Mouse (Mus musculus): Measurements from ENCODE around the gene Ggta1. TPM values are rescaled to one million over a fixed set of nuclear protein-coding genes. Genes with fewer than 3 reads are reported as not detected.

Ggta1 gene
- polyA plus RNA-seq, 1 experiment from 2014 or later = 7.2 TPM

DNA sequence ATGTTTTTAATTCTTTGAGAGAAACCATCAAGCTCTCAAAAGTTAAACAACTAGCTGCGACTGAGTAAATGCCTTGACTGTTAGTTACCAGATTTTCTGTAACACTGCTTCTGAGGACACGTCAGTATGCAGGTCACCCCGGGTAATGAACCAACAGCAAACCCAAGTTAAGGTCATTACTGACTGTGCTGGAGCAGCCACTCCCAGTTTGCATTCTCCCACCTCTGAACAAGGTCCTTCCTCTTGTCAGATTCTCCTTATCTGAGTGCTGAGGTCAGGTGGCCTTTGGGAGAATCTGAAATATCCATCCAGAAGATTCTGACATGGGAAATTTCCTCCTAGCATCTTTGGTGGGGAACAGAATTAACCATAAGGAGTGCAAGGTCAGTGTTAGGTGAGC is 4.8 kb upstream of the Ggta1 start:
- Histone ChIP-seq H3K4me2 (ENCODE audit: low read depth, low read length, severe bottlenecking) (no peak overlapping the region), H3K36me3 (ENCODE audit: control insufficient read depth, insufficient read depth, low read length) (no peaks in the 10 kb centered on the region), H3K4me1 (replicated peaks; ENCODE audit: control insufficient read depth, insufficient read depth, low read length) (no peaks in the 10 kb centered on the region; the same call in 1 of the 2 replicates), H3K9ac (ENCODE audit: low read length) (no peak overlapping the region), H3K9me3 (ENCODE audit: control insufficient read depth, low read length) (no peaks in the 10 kb centered on the region), H3K27ac (ENCODE audit: low read depth, low read length) (no peak overlapping the region), H3K27me3 (ENCODE audit: control insufficient read depth, insufficient read depth, low read length) (no peaks in the 10 kb centered on the region), H3K4me3 (ENCODE audit: low read depth, low read length) (no peak overlapping the region)
- 81% methylated on average over 3 of the region's 3 CpGs for WGBS
- DNase-seq (ENCODE audit: low spot score) = no peak
- no peak for ATAC-seq (replicated peaks; ENCODE audit: low FRiP score)

DNA sequence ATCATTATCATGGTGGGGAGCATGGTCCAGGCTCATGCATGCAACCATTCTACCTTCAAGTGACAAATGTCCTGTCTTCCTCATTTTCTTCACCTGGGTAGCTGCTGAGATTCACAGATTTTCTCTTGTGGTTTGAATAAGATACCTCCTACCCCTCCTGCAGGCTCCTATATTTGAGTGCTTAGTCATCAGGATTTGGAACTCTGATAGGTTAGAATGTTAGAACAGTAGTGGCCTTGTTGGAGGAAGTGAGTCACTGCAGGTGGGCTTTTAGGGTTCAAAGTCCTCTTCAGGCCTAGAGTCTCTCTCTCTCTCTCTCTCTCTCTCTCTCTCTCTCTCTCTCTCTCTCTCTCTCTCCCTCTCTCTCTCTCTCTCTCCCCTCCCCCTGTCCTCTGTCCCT is 2.6 kb upstream of the Ggta1 start:
- Histone ChIP-seq H3K4me3 (ENCODE audit: low read depth, low read length) (no peak overlapping the region), H3K4me1 (replicated peaks; ENCODE audit: control insufficient read depth, insufficient read depth, low read length) (no peaks in the 10 kb centered on the region; the same call in 1 of the 2 replicates), H3K36me3 (ENCODE audit: control insufficient read depth, insufficient read depth, low read length) (no peaks in the 10 kb centered on the region), H3K4me2 (ENCODE audit: low read depth, low read length, severe bottlenecking) (no peak overlapping the region), H3K27me3 (ENCODE audit: control insufficient read depth, insufficient read depth, low read length) (peaks cover 2% of the 10 kb centered on the region; the same call in 1 of the 2 replicates), H3K27ac (ENCODE audit: low read depth, low read length) (no peak overlapping the region), H3K9me3 (ENCODE audit: control insufficient read depth, low read length) (no peaks in the 10 kb centered on the region), H3K9ac (ENCODE audit: low read length) (no peak overlapping the region)
- DNase-seq (ENCODE audit: low spot score) = no peak
- no peak for ATAC-seq (replicated peaks; ENCODE audit: low FRiP score)

DNA sequence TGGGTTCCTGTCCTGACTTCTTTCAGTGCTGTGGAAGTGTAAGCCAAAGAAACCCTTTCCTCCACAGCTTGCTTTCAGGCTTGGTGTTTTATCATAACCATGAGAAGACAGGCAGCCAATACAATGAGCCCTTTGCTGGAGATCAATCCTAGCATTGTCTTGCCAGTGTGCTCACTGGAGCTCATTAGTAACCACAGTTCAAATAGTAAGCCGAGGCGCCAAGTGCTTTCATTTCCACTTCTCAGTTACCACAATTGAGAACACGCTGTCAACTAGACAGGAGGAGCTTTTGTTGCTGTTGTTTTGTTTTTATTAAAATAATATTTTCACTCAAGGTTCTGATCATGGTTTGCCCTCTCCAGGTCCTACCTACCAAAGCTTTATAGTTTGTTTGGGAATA is 1.5 kb upstream of the Ggta1 start:
- Histone ChIP-seq H3K4me3 (ENCODE audit: low read depth, low read length) (no peak overlapping the region), H3K9me3 (ENCODE audit: control insufficient read depth, low read length) (no peaks in the 10 kb centered on the region), H3K4me2 (ENCODE audit: low read depth, low read length, severe bottlenecking) (no peak overlapping the region), H3K27ac (ENCODE audit: low read depth, low read length) (no peak overlapping the region), H3K4me1 (replicated peaks; ENCODE audit: control insufficient read depth, insufficient read depth, low read length) (no peaks in the 10 kb centered on the region; the same call in 1 of the 2 replicates), H3K27me3 (ENCODE audit: control insufficient read depth, insufficient read depth, low read length) (peaks cover 2% of the 10 kb centered on the region; the same call in 1 of the 2 replicates), H3K36me3 (ENCODE audit: control insufficient read depth, insufficient read depth, low read length) (no peaks in the 10 kb centered on the region), H3K9ac (ENCODE audit: low read length) (no peak overlapping the region)
- ATAC-seq (replicated peaks; ENCODE audit: low FRiP score) (no peak), DNase-seq (ENCODE audit: low spot score) (no peak)
- 39% methylated on average over 3 of the region's 3 CpGs for WGBS

DNA sequence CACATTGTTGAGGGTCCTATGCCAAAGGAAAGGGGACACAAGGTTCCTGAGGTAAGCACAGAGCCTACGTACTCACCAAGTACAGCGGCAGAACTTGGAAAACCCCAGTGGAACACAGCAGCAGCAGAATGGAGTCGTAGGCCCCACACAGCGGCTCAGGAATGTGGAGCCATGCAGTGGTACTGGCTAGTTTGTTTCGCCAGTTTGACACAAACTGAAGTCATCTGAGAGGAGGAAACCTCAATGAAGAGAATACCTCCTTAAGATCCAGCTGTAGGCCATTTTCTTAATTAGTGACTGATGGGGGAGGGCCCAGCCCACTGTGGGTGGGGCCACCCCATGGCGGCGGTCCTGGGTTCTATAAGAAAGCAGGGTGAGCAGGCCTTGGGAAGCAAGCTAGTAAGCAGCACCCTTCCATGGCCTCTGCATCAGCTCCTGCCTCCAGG is 1.1 kb upstream of the Ggta1 start:
- Histone ChIP-seq H3K4me3 (ENCODE audit: low read depth, low read length) (no peak overlapping the region), H3K36me3 (ENCODE audit: control insufficient read depth, insufficient read depth, low read length) (no peaks in the 10 kb centered on the region), H3K4me2 (ENCODE audit: low read depth, low read length, severe bottlenecking) (no peak overlapping the region), H3K27me3 (ENCODE audit: control insufficient read depth, insufficient read depth, low read length) (peaks cover 2% of the 10 kb centered on the region; the same call in 1 of the 2 replicates), H3K27ac (ENCODE audit: low read depth, low read length) (no peak overlapping the region), H3K4me1 (replicated peaks; ENCODE audit: control insufficient read depth, insufficient read depth, low read length) (no peaks in the 10 kb centered on the region; the same call in 1 of the 2 replicates), H3K9me3 (ENCODE audit: control insufficient read depth, low read length) (no peaks in the 10 kb centered on the region), H3K9ac (ENCODE audit: low read length) (no peak overlapping the region)
- ATAC-seq (replicated peaks; ENCODE audit: low FRiP score) = no peak
- DNase-seq (ENCODE audit: low spot score) = no peak
- 46% methylated on average over 7 of the region's 7 CpGs for WGBS

DNA sequence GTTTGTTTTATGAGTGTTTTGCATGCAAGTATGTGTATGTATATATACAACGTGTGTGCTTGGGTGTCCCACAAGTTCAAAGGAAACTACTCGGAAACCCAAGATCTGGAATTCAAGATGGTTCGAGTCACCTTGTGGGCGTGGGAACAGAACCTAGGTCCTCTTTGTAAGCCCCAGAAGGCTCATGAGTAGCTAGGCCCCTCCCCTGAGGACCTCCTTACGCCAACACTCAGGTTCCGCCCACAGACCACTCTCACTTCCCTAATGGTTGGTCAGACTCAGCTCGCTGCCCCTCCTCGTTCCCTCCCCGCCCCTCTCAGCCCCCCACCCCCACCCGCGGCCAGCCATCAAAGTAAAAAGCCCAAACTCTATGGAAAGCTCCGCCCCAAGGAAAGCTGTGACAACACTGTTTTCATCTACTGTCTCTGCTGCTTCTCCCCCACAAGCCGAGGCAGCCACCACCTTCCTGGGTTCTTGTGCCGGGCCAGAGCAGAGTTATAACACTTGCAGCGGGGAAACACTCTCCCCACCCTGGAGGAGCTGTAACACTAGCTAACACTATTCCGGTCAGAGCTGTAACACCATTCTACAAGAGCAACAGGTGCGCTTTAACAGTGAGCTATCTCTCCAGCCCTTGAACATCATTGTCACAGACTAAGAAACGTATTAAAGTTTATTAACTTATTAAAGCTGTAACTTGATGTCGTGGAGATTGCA is 499 bp upstream of the Ggta1 start:
- Histone ChIP-seq H3K4me1 (replicated peaks; ENCODE audit: control insufficient read depth, insufficient read depth, low read length) (no peaks in the 10 kb centered on the region; the same call in 1 of the 2 replicates), H3K27me3 (ENCODE audit: control insufficient read depth, insufficient read depth, low read length) (peaks cover 2% of the 10 kb centered on the region; the same call in 1 of the 2 replicates), H3K27ac (ENCODE audit: low read depth, low read length) (no peak overlapping the region), H3K4me2 (ENCODE audit: low read depth, low read length, severe bottlenecking) (peak overlapping the region; percentile 13; the same call in 1 of the 2 replicates), H3K9ac (ENCODE audit: low read length) (no peak overlapping the region), H3K36me3 (ENCODE audit: control insufficient read depth, insufficient read depth, low read length) (no peaks in the 10 kb centered on the region), H3K4me3 (ENCODE audit: low read depth, low read length) (no peak overlapping the region), H3K9me3 (ENCODE audit: control insufficient read depth, low read length) (no peaks in the 10 kb centered on the region)
- 12% methylated on average over 19 of the region's 19 CpGs for WGBS
- peak; percentile 81 for ATAC-seq (replicated peaks; ENCODE audit: low FRiP score)
- DNase-seq (ENCODE audit: low spot score) = peak; percentile 81

DNA sequence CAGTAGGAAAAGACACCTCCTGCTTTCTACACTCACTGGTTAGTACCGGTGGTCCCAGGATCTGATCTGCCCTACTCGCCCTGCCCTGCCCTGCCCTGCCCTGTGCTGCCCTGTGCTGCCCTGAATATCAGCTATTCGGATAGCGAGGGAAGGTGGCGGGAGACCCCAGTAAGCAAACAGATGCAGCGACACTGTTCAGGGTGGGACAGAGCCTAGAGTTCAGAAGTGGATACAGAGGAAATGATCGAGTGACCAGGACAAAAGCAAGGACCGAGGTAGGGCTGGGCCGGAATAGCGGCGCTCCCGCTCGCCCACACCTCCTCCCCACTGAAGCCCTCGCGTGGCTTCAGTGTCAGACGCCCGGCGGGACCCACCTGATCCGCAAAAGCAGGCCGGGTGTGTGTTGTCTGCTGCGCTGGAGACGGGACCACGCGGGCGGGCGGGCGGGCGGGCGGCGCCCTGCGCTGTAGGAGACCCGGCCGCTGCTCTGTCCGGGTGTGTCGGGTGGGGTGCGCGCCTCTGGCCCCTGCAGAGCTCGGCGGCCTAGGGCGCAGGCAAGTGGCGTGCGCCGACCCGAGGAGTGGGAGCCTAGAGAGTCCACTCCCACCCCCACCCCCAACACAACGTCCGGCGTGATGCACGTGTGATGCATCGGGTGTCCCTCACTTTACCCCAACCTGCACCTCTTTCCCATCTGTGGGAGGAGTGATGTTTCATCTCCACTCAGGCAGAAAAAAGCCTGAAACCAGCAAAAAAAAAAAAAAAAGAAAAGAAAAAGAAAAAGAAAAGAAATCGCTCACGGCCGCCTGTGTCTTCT is 852 bp downstream of the Ggta1 start:
- H3K4me3 ChIP-seq (ENCODE audit: low read depth, low read length) = peak overlapping the region; percentile 50
- DNase-seq (ENCODE audit: low spot score) (peak; percentile 74), ATAC-seq (replicated peaks; ENCODE audit: low FRiP score) (peak; percentile 70)
- no peaks in the 10 kb centered on the region; the same call in 1 of the 2 replicates for H3K4me1 ChIP-seq (replicated peaks; ENCODE audit: control insufficient read depth, insufficient read depth, low read length)
- H3K27ac ChIP-seq (ENCODE audit: low read depth, low read length) = no peak overlapping the region
- under 1% methylated on average over 50 of the region's 52 CpGs for WGBS
- peaks cover 2% of the 10 kb centered on the region; the same call in 1 of the 2 replicates for H3K27me3 ChIP-seq (ENCODE audit: control insufficient read depth, insufficient read depth, low read length)
- H3K9ac ChIP-seq (ENCODE audit: low read length) = peak overlapping the region; percentile 72
- no peaks in the 10 kb centered on the region for H3K36me3 ChIP-seq (ENCODE audit: control insufficient read depth, insufficient read depth, low read length)
- H3K4me2 ChIP-seq (ENCODE audit: low read depth, low read length, severe bottlenecking) = peak overlapping the region; percentile 99
- no peaks in the 10 kb centered on the region; the same call in 1 of the 2 replicates for H3K9me3 ChIP-seq (ENCODE audit: control insufficient read depth, low read length)

DNA sequence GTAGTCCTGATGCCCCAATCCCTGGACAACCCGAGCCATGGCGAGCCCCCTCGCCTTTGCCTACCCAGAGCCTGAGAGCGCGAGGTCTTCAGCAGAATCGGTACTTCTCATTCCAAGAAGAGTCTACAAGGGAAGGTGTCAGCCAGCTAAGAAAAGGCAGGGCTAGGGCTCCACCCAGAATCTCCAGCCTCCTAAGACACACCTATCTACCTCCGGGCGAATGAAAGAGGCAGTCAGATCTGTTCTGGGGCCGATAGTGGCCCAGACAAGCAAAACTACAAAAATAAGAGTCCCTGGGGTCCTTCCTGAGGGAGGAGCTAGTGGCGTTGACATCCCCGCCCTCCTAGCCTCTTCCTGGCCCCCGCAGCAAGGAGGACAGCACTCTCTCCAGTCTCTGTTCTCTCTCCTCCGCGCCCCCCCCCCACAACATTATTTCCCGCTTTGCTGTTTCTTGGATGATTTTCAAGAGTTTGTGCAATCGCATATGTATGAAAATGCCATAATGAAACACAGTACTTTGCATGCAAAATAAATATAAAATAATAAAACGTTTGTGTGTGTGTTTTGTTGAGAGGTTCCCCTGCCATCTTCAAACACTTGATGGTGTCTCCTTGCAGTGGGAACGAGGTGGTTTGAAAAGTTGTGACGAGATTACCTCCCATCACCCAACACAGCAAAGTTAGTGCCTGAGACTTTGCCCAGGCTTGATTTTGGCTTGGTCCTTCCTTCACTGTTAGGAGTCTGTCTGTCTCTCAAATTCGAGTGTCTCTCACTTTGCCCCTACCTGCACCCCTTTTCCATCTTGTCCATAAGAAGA is 1.7 kb downstream of the Ggta1 start:
- WGBS = 2% methylated on average over 19 of the region's 20 CpGs
- peak; percentile 61 for DNase-seq (ENCODE audit: low spot score)
- H3K9ac ChIP-seq (ENCODE audit: low read length) = 0 out of 2 replicates have a peak overlapping the region, but pooled peaks have one; percentile 24
- peak overlapping the region; percentile 50 for H3K4me3 ChIP-seq (ENCODE audit: low read depth, low read length)
- peak overlapping the region; percentile 99 for H3K4me2 ChIP-seq (ENCODE audit: low read depth, low read length, severe bottlenecking)
- H3K9me3 ChIP-seq (ENCODE audit: control insufficient read depth, low read length) = no peaks in the 10 kb centered on the region; the same call in 1 of the 2 replicates
- peaks cover 2% of the 10 kb centered on the region; the same call in 1 of the 2 replicates for H3K27me3 ChIP-seq (ENCODE audit: control insufficient read depth, insufficient read depth, low read length)
- no peaks in the 10 kb centered on the region for H3K36me3 ChIP-seq (ENCODE audit: control insufficient read depth, insufficient read depth, low read length)
- no peaks in the 10 kb centered on the region; the same call in 1 of the 2 replicates for H3K4me1 ChIP-seq (replicated peaks; ENCODE audit: control insufficient read depth, insufficient read depth, low read length)
- no peak overlapping the region for H3K27ac ChIP-seq (ENCODE audit: low read depth, low read length)
- no peak for ATAC-seq (replicated peaks; ENCODE audit: low FRiP score)
